22 mouse cellular contexts compared by ENCODE assay signal in the genomic region with DNA sequence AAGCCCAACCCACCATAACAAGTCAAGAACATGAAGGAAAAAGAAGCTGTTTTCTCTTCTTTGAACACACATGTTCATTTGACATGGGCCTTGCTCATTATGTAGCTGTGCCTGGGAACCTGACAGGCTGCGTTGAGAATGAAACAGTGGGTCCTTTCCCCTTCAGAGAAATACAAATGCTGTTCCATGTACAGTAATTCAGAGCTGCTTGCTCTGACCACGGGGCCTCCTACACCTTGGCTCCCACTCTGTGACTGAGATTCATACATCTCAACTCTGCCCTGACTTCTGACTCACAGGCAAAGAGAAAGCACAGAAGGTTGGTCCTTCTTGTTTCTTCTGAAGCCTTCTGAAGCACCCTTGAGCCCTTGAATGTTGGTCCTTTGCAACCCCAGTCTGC.
A peak's percentile ranks its signal among the peaks of the same experiment; 100 is the strongest.
DNase-seq lines count a peak whose midpoint lies in the region; ATAC-seq and TF ChIP-seq lines count a peak whose summit lies in the region.
"Had no signal": no experiment of that assay in that cellular context is flagged by ENCODE, and none has a peak within 500 bp of the region (broad histone marks: within the 10 kb centered on the region; RNA-seq: fewer than 3 reads in every experiment).

No protein-coding gene starts in this region.

- H3K9ac ChIP-seq in intestine, embryonic 14.5 days (ENCODE audit: low read length) = no peak overlapping the region
- H3K9ac ChIP-seq in intestine, postnatal 0 days (ENCODE audit: low read depth, low read length) = no peak overlapping the region
- H3K9ac ChIP-seq: embryonic facial prominence, embryonic 12.5 days; forebrain, embryonic 13.5 days; forebrain, embryonic 15.5 days; forebrain, postnatal 0 days had no signal

- intact Hi-C loops in gastrocnemius, postnatal 36 days (cut with DNase I) = no loop called here

- DNase-seq in intestine, embryonic 14.5 days (ENCODE audit: low spot score) = peak; percentile 12
- peak; percentile 33 for DNase-seq in CD4-positive helper T cell, adult 2 months (ENCODE audit: low read depth, low spot score)
- peak; percentile 56 for DNase-seq in induced T-regulatory cell, adult 2 months (ENCODE audit: low read depth)
- DNase-seq in gastrocnemius, postnatal 36 days = no peak
- no peak for DNase-seq in kidney, adult 18-20 months
- no peak for DNase-seq in MN1 (ENCODE audit: low spot score)
- DNase-seq: adrenal gland, adult 8-10 months; adrenal gland, postnatal 14 days; adrenal gland, postnatal 36 days; cerebellum, adult 11-12 months; cerebellum, adult 2 months; cerebellum, adult 9-10 months; cerebellum, postnatal 25 days; forebrain, postnatal 0 days had no signal

- H3K4me1 ChIP-seq in intestine, embryonic 14.5 days (replicated peaks; ENCODE audit: control insufficient read depth, insufficient read depth, low read length) = no peaks in the 10 kb centered on the region
- no peaks in the 10 kb centered on the region for H3K4me1 ChIP-seq in intestine, postnatal 0 days (replicated peaks; ENCODE audit: control insufficient read depth, insufficient read depth, low read length)
- H3K4me1 ChIP-seq: embryonic facial prominence, embryonic 10.5 days; embryonic facial prominence, embryonic 12.5 days; forebrain, embryonic 13.5 days; forebrain, embryonic 15.5 days had no signal

- H3K27me3 ChIP-seq in intestine, embryonic 14.5 days (replicated peaks; ENCODE audit: control insufficient read depth, insufficient read depth, low read length) = no peaks in the 10 kb centered on the region
- no peaks in the 10 kb centered on the region for H3K27me3 ChIP-seq in intestine, postnatal 0 days (replicated peaks; ENCODE audit: control insufficient read depth, insufficient read depth, low read length)
- H3K27me3 ChIP-seq: embryonic facial prominence, embryonic 12.5 days; forebrain, embryonic 13.5 days; forebrain, embryonic 15.5 days; Patski had no signal

- no peaks in the 10 kb centered on the region for H3K36me3 ChIP-seq in intestine, embryonic 14.5 days (ENCODE audit: control insufficient read depth, insufficient read depth, low read length)
- H3K36me3 ChIP-seq in intestine, postnatal 0 days (ENCODE audit: control insufficient read depth, insufficient read depth) = no peaks in the 10 kb centered on the region
- H3K36me3 ChIP-seq: embryonic facial prominence, embryonic 10.5 days; embryonic facial prominence, embryonic 12.5 days; forebrain, embryonic 15.5 days had no signal

- H3K9me3 ChIP-seq in intestine, embryonic 14.5 days (ENCODE audit: control insufficient read depth, low read length) = no peaks in the 10 kb centered on the region
- no peaks in the 10 kb centered on the region for H3K9me3 ChIP-seq in intestine, postnatal 0 days (ENCODE audit: control insufficient read depth)
- H3K9me3 ChIP-seq: embryonic facial prominence, embryonic 10.5 days; embryonic facial prominence, embryonic 12.5 days; forebrain, embryonic 13.5 days; forebrain, embryonic 15.5 days had no signal

- H3K4me3 ChIP-seq in intestine, embryonic 14.5 days (ENCODE audit: low read depth, low read length) = no peak overlapping the region
- H3K4me3 ChIP-seq in intestine, postnatal 0 days (ENCODE audit: low read depth, low read length) = no peak overlapping the region
- H3K4me3 ChIP-seq: embryonic facial prominence, embryonic 10.5 days; embryonic facial prominence, embryonic 12.5 days; forebrain, embryonic 13.5 days; forebrain, embryonic 15.5 days had no signal

- ATAC-seq in intestine, embryonic 14.5 days (replicated peaks; ENCODE audit: low FRiP score, low TSS enrichment, low read depth) = no peak
- ATAC-seq in intestine, postnatal 0 days = no peak
- ATAC-seq in CD4-positive, CD25-positive, alpha-beta regulatory T cell, adult 4 months = peak; percentile 21
- ATAC-seq: activated CD4-positive, CD25-positive, alpha-beta regulatory T cell, adult 4 months; forebrain, embryonic 13.5 days; forebrain, embryonic 15.5 days; forebrain, postnatal 0 days; Patski had no signal

- no peak overlapping the region for H3K27ac ChIP-seq in intestine, embryonic 14.5 days (ENCODE audit: low read depth)
- H3K27ac ChIP-seq in intestine, postnatal 0 days (ENCODE audit: low read depth, low read length) = no peak overlapping the region
- H3K27ac ChIP-seq: embryonic facial prominence, embryonic 10.5 days; embryonic facial prominence, embryonic 12.5 days; forebrain, embryonic 13.5 days; forebrain, embryonic 15.5 days had no signal

- no peak for TF ChIP-seq CTCF in intestine, postnatal 0 days (IDR thresholded peaks at IDR 0.05; ENCODE audit: low read depth)

- WGBS in intestine, embryonic 14.5 days = 77% methylated on average over 2 of the region's 2 CpGs
- 71% methylated on average over 2 of the region's 2 CpGs for WGBS in intestine, postnatal 0 days

- H3K4me2 ChIP-seq in intestine, embryonic 14.5 days (ENCODE audit: low read length) = no peak overlapping the region
- H3K4me2 ChIP-seq in intestine, postnatal 0 days (replicated peaks; ENCODE audit: low read depth) = no peak overlapping the region
- H3K4me2 ChIP-seq: embryonic facial prominence, embryonic 12.5 days; forebrain, embryonic 13.5 days; forebrain, embryonic 15.5 days had no signal

Comparison
In these comparisons a context has a peak if more than half of its experiments do, and no peak if none do; other contexts are left out.
1. DNase-seq: peak in intestine, embryonic 14.5 days (single experiment), CD4-positive helper T cell, adult 2 months (single experiment) and induced T-regulatory cell, adult 2 months (single experiment); none in gastrocnemius, postnatal 36 days (0 of 2), kidney, adult 18-20 months (single experiment) and MN1 (single experiment).